Mouse (Mus musculus) kidney, postnatal 14 days (tissue): ENCODE data around the gene Mfsd12.
A peak's percentile ranks its signal among the peaks of the same experiment; 100 is the strongest.

ENCODE experiments used
- DNase-seq: peaks from one replicate; pipeline ENCODE4 v3.0.0; 2022; ENCODE audit warnings: mixed read lengths

The Mfsd12 gene

GRCm38 (mm10) chr10:81329194-81329975, 27.9 kb upstream of the Mfsd12 start:
- DNase-seq: peak; percentile 64

- peak; percentile 61 for DNase-seq
These were observed 27.3 kb upstream of the Mfsd12 start for GRCm38 (mm10) chr10:81330007-81330406.

GRCm38 (mm10) chr10:81332277-81332676, 25.0 kb upstream of the Mfsd12 start:
- DNase-seq: no peak

- DNase-seq: no peak
These were observed 23.0 kb upstream of the Mfsd12 start for GRCm38 (mm10) chr10:81334324-81334723.

- no peak for DNase-seq
These were observed 21.6 kb upstream of the Mfsd12 start for GRCm38 (mm10) chr10:81335393-81336340.

GRCm38 (mm10) chr10:81336558-81336957, 20.7 kb upstream of the Mfsd12 start:
- no peak for DNase-seq

- DNase-seq: no peak
These were observed 16.5 kb upstream of the Mfsd12 start for GRCm38 (mm10) chr10:81340551-81341332.

GRCm38 (mm10) chr10:81341333-81341949, 15.8 kb upstream of the Mfsd12 start:
- peak; percentile 81 for DNase-seq

GRCm38 (mm10) chr10:81342686-81343505, 14.4 kb upstream of the Mfsd12 start, which contains the start of gene Gipc3:
Gene Gipc3 (minus strand): TSS chr10:81343266.
- DNase-seq: no peak

GRCm38 (mm10) chr10:81344421-81345161, 12.7 kb upstream of the Mfsd12 start:
- no peak for DNase-seq

- no peak for DNase-seq
These were observed 12.1 kb upstream of the Mfsd12 start for GRCm38 (mm10) chr10:81345162-81345534.

- DNase-seq: peak; percentile 88
These were observed 10.7 kb upstream of the Mfsd12 start for GRCm38 (mm10) chr10:81346453-81347067.

GRCm38 (mm10) chr10:81349146-81349545, 8.1 kb upstream of the Mfsd12 start:
- peak; percentile 74 for DNase-seq

GRCm38 (mm10) chr10:81349961-81350350, 7.3 kb upstream of the Mfsd12 start:
- no peak for DNase-seq

- peak; percentile 100 for DNase-seq
These were observed 6.8 kb upstream of the Mfsd12 start, which contains the start of gene Hmg20b for GRCm38 (mm10) chr10:81350351-81351063. Gene Hmg20b (minus strand): TSS chr10:81350480.

GRCm38 (mm10) chr10:81351678-81352291, 5.5 kb upstream of the Mfsd12 start:
- no peak for DNase-seq

GRCm38 (mm10) chr10:81354738-81355477, 2.4 kb upstream of the Mfsd12 start:
- DNase-seq: no peak

GRCm38 (mm10) chr10:81355533-81355932, 1.8 kb upstream of the Mfsd12 start:
- DNase-seq: no peak
